Mouse (Mus musculus) heart, embryonic 14.5 days (tissue): ENCODE results near the gene Gm13289. TPM values are rescaled to one million over a fixed set of nuclear protein-coding genes. Genes with fewer than 3 reads are reported as not detected.
"Not testable (repeated sequence)": the region's sequence is repeated elsewhere in the genome, so short reads cannot be mapped to it uniquely, and the experiment has no call there.

Source experiments
- ATAC-seq: fragments of 200-750 bp; cut with Nextera tagmentation; 2 replicates; pipeline ENCODE4 v1.8.0; 2017; ENCODE audit warnings: low read depth, moderate TSS enrichment; ENCODE audit not compliant: insufficient number of reproducible peaks, insufficient read depth, low FRiP score
- H3K27ac ChIP-seq, 2 experiments: fragments of 200-500 bp in 1 of 2; fragments of 300-500 bp in 1 of 2; sonication (generic) in 1 of 2; replicated peaks in 1 of 2; 2 replicates each; pipeline ENCODE4 v1.5.1; 2012 to 2014; ENCODE audit warnings: low read depth in 2 of 2, low read length in 2 of 2, control low read depth in 1 of 2, mild to moderate bottlenecking in 1 of 2, mixed read lengths in 1 of 2; ENCODE audit not compliant: control insufficient read depth in 1 of 2, insufficient read depth in 1 of 2
- H3K27me3 ChIP-seq: fragments of 300-500 bp; sonication (generic); 2 replicates; pipeline ENCODE4 v1.6.1; 2014; ENCODE audit warnings: mild to moderate bottlenecking, low read length, control low read depth; ENCODE audit not compliant: control insufficient read depth, insufficient read depth
- H3K36me3 ChIP-seq: fragments of 300-500 bp; sonication (generic); 2 replicates; pipeline ENCODE4 v1.6.1; 2014; ENCODE audit warnings: mild to moderate bottlenecking, control low read depth, low read length, mixed read lengths; ENCODE audit not compliant: control insufficient read depth, insufficient read depth
- H3K4me1 ChIP-seq, 2 experiments: fragments of 200-500 bp in 1 of 2; fragments of 300-500 bp in 1 of 2; sonication (generic) in 1 of 2; 2 replicates each; pipeline ENCODE4 v1.6.1; 2012 to 2014; ENCODE audit warnings: low read length in 2 of 2, control low read depth in 1 of 2, mixed read lengths in 1 of 2; ENCODE audit not compliant: control insufficient read depth in 2 of 2, insufficient read depth in 2 of 2
- H3K4me2 ChIP-seq: fragments of 300-500 bp; sonication (generic); 2 replicates; pipeline ENCODE4 v1.6.1; 2014; ENCODE audit warnings: mild to moderate bottlenecking, low read length
- H3K4me3 ChIP-seq, 2 experiments: fragments of 200-500 bp in 1 of 2; fragments of 300-500 bp in 1 of 2; sonication (generic) in 1 of 2; 2 replicates each; pipeline ENCODE4 v1.5.1; 2012 to 2014; ENCODE audit warnings: low read length in 2 of 2, mild to moderate bottlenecking in 2 of 2, control low read depth in 1 of 2, low read depth in 1 of 2, moderate library complexity in 1 of 2; ENCODE audit not compliant: control insufficient read depth in 1 of 2, insufficient read depth in 1 of 2
- H3K9ac ChIP-seq: fragments of 300-500 bp; sonication (generic); 2 replicates; pipeline ENCODE4 v1.6.1; 2014; ENCODE audit warnings: mild to moderate bottlenecking, low read length
- H3K9me3 ChIP-seq: fragments of 300-500 bp; sonication (generic); 2 replicates; pipeline ENCODE4 v1.6.1; 2016; ENCODE audit warnings: low read length, control low read depth; ENCODE audit not compliant: control insufficient read depth
- WGBS: fragments of 180-500 bp; shearing (Covaris S2); extraction: QIAGEN DNeasy Blood & Tissue Kit; methylation state at CpG from one replicate; pipeline ENCODE4 v1.1.7; 2014; 5-methylcytosine and 5-hydroxymethylcytosine counted together
- polyA plus RNA-seq: library from polyadenylated mRNA; unstranded; fragments of >200 nt; fragmentation: Nextera tagmentation; extraction: Ambion mirVana; gene quantifications from 2 replicates; pipeline ENCODE4 v1.2.1, GENCODE M21; 2014

Gene Gm13289
- polyA plus RNA-seq, 1 experiment from 2014 or later: not detected

GRCm38 (mm10) chr4:88754818-88755340, 21.8 kb upstream of the Gm13289 start, which contains the start of gene Gm13271:
TSS of gene Gm13271 (plus strand) at chr4:88754868.
- not testable (repeated sequence) for H3K27ac ChIP-seq, ATAC-seq, H3K4me3 ChIP-seq

GRCm38 (mm10) chr4:88756581-88757513, 19.9 kb upstream of the Gm13289 start:
- ATAC-seq: not testable (repeated sequence)
- WGBS: 12% methylated on average over 28 of the region's 31 CpGs
- peak overlapping the region; percentile 87 to 97 for H3K27ac ChIP-seq

More at GRCm38 (mm10) chr4:88754818-88755340, 21.8 kb upstream of the Gm13289 start, which contains the start of gene Gm13271:
- peak within 1 kb of the TSS; percentile 73; the same call in 1 of the 2 replicates for H3K4me2 ChIP-seq
- not testable (repeated sequence) for H3K9me3 ChIP-seq, H3K4me1 ChIP-seq, H3K36me3 ChIP-seq, H3K9ac ChIP-seq, H3K27me3 ChIP-seq
- 61% methylated on average over 15 of the region's 15 CpGs for WGBS

GRCm38 (mm10) chr4:88757628-88758031, 19.1 kb upstream of the Gm13289 start:
- peak overlapping the region; percentile 87 to 97 for H3K27ac ChIP-seq
- not testable (repeated sequence) for H3K4me1 ChIP-seq, H3K27me3 ChIP-seq, H3K36me3 ChIP-seq, H3K9me3 ChIP-seq
- ATAC-seq: peak; percentile 98
- H3K9ac ChIP-seq: peak overlapping the region; percentile 82
- WGBS: 0% methylated on average over 11 of the region's 21 CpGs
- H3K4me2 ChIP-seq: peak overlapping the region; percentile 73
- H3K4me3 ChIP-seq: peak overlapping the region; percentile 49 to 55

More at GRCm38 (mm10) chr4:88756581-88757513, 19.9 kb upstream of the Gm13289 start:
- H3K9me3 ChIP-seq, H3K27me3 ChIP-seq, H3K4me1 ChIP-seq, H3K36me3 ChIP-seq: not testable (repeated sequence)
- peak overlapping the region; percentile 73 for H3K4me2 ChIP-seq
- H3K4me3 ChIP-seq: peak overlapping the region; percentile 49 to 55
- H3K9ac ChIP-seq: peak overlapping the region; percentile 82

- H3K27me3 ChIP-seq, H3K9ac ChIP-seq, H3K27ac ChIP-seq, H3K4me3 ChIP-seq, H3K36me3 ChIP-seq, ATAC-seq, H3K4me1 ChIP-seq, H3K4me2 ChIP-seq, H3K9me3 ChIP-seq: not testable (repeated sequence)
- WGBS: 87% methylated on average over 7 of the region's 9 CpGs
Measured at GRCm38 (mm10) chr4:88758751-88759150, 18.0 kb upstream of the Gm13289 start.

- H3K36me3 ChIP-seq, H3K9ac ChIP-seq, H3K4me1 ChIP-seq, H3K27me3 ChIP-seq, H3K9me3 ChIP-seq, ATAC-seq: not testable (repeated sequence)
- 12% methylated on average over 6 of the region's 14 CpGs for WGBS
- H3K4me3 ChIP-seq: peak within 1 kb of the TSS; percentile 24 to 42; a peak in 3 of 4 replicates
- H3K27ac ChIP-seq: peak within 1 kb of the TSS; percentile 66 to 73
- peak within 1 kb of the TSS; percentile 41 for H3K4me2 ChIP-seq
Measured at GRCm38 (mm10) chr4:88759610-88760268, 17.0 kb upstream of the Gm13289 start, which contains the start of gene Gm13283. TSS of gene Gm13283 (plus strand) at chr4:88760119.

DNA sequence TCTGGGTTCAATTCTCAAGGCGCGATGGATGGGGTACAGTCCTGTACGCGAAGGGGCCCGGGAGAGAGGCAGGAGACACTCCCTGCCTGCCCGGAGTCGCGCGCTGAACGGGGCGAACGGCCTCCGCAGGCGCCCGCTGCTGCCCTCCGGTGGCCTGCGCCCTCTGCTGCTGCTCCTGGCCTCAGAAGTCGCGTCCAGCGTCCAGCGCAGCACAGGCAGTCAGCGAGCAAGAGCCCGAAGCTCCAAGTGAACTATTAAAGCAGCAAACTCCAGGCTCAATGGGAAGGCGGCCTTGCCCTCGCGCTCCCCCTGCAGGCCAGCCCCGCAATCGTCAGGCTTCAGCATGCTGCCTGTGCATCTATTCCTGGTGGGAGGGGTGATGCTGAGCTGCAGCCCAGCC, 16.3 kb upstream of the Gm13289 start:
- H3K9ac ChIP-seq, H3K27me3 ChIP-seq, H3K4me1 ChIP-seq, ATAC-seq, H3K9me3 ChIP-seq, H3K36me3 ChIP-seq: not testable (repeated sequence)
- Histone ChIP-seq H3K4me2 (peak overlapping the region; percentile 41), H3K27ac (peak overlapping the region; percentile 66 to 73), H3K4me3 (peak overlapping the region; percentile 24 to 42; a peak in 3 of 4 replicates)
- WGBS: 0% methylated on average over 22 of the region's 28 CpGs

- not testable (repeated sequence) for H3K4me2 ChIP-seq, H3K4me1 ChIP-seq, ATAC-seq, H3K27ac ChIP-seq, H3K27me3 ChIP-seq, H3K4me3 ChIP-seq, H3K36me3 ChIP-seq, H3K9ac ChIP-seq, H3K9me3 ChIP-seq
- 67% methylated on average over 6 of the region's 8 CpGs for WGBS
Measured at GRCm38 (mm10) chr4:88761776-88762175, 14.9 kb upstream of the Gm13289 start.
